Mouse (Mus musculus): Measurements from ENCODE around the gene Dohh.

DNA sequence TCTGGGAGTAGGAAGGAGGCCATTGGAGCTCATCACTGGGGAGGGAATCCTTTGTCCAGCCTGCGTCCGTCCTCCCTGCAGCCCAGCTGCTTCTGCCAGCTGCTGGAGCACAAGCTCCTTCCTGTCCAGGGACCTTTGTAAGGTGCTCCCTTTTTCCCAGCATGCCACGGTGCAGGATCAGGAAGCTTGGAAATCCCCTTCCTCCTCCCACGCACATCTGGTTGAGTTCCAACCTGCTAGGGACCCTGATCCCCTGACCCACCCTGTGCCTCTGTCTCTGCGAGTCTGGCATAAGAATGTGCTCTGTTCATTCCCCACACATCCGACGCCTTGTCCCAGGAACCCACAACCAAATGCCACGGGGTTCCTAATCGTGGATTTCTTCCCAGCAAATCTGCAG, 26.8 kb downstream of the Dohh start:
- TF ChIP-seq CTCF (IDR thresholded peaks at IDR 0.05; ENCODE audit: borderline replicate concordance, control insufficient read depth, extremely low read depth, insufficient read depth, low read length, poor library complexity) (no peak), POLR2A (IDR thresholded peaks at IDR 0.05; ENCODE audit: control insufficient read depth, extremely low read depth, insufficient read depth, low read length, poor library complexity) (no peak)

Data from thymus, adult 2 months (tissue).